Mouse (Mus musculus): ENCODE data around the gene Ctso.
A peak's percentile ranks its signal among the peaks of the same experiment; 100 is the strongest.

Ctso gene

GRCm38 (mm10) chr3:81932141-81933101, at the start of gene Ctso:
TSS of gene Ctso (plus strand) at chr3:81932601.
- peak; percentile 89 for DNase-seq (ENCODE audit: low spot score)

- DNase-seq (ENCODE audit: low spot score) = no peak
These were observed 48.5 kb upstream of the Ctso start for GRCm38 (mm10) chr3:81883916-81884315.

GRCm38 (mm10) chr3:81885566-81885965, 46.8 kb upstream of the Ctso start:
- no peak for DNase-seq (ENCODE audit: low spot score)

- no peak for DNase-seq (ENCODE audit: low spot score)
These were observed 43.3 kb upstream of the Ctso start for GRCm38 (mm10) chr3:81889137-81889536.

- no peak for DNase-seq (ENCODE audit: low spot score)
These were observed 21.9 kb upstream of the Ctso start for GRCm38 (mm10) chr3:81910286-81911036.

- peak; percentile 6 for DNase-seq (ENCODE audit: low spot score)
These were observed 16.2 kb upstream of the Ctso start for GRCm38 (mm10) chr3:81916030-81916686.

- no peak for DNase-seq (ENCODE audit: low spot score)
These were observed 15.0 kb upstream of the Ctso start for GRCm38 (mm10) chr3:81917354-81917935.

- DNase-seq (ENCODE audit: low spot score) = no peak
These were observed 14.2 kb upstream of the Ctso start for GRCm38 (mm10) chr3:81918215-81918614.

- DNase-seq (ENCODE audit: low spot score) = no peak
These were observed 12.7 kb upstream of the Ctso start for GRCm38 (mm10) chr3:81919681-81920080.

- DNase-seq (ENCODE audit: low spot score) = peak; percentile 59
These were observed 9.5 kb upstream of the Ctso start for GRCm38 (mm10) chr3:81922910-81923309.

GRCm38 (mm10) chr3:81924931-81925330, 7.5 kb upstream of the Ctso start:
- DNase-seq (ENCODE audit: low spot score) = peak; percentile 44

GRCm38 (mm10) chr3:81925856-81926255, 6.5 kb upstream of the Ctso start:
- no peak for DNase-seq (ENCODE audit: low spot score)

GRCm38 (mm10) chr3:81926764-81927325, 5.6 kb upstream of the Ctso start:
- DNase-seq (ENCODE audit: low spot score) = no peak

GRCm38 (mm10) chr3:81929073-81929472, 3.3 kb upstream of the Ctso start:
- DNase-seq (ENCODE audit: low spot score) = no peak

GRCm38 (mm10) chr3:81931695-81932094, 706 bp upstream of the Ctso start:
- DNase-seq (ENCODE audit: low spot score) = no peak

- DNase-seq (ENCODE audit: low spot score) = no peak
These were observed 947 bp downstream of the Ctso start for GRCm38 (mm10) chr3:81933348-81933747.

GRCm38 (mm10) chr3:81938924-81939323, 6.5 kb downstream of the Ctso start:
- peak; percentile 34 for DNase-seq (ENCODE audit: low spot score)

GRCm38 (mm10) chr3:81942341-81942740, 9.9 kb downstream of the Ctso start:
- DNase-seq (ENCODE audit: low spot score) = no peak

GRCm38 (mm10) chr3:81943097-81943496, 10.7 kb downstream of the Ctso start:
- no peak for DNase-seq (ENCODE audit: low spot score)

- no peak for DNase-seq (ENCODE audit: low spot score)
These were observed 12.5 kb downstream of the Ctso start for GRCm38 (mm10) chr3:81944851-81945393.

- DNase-seq (ENCODE audit: low spot score) = no peak
These were observed 16.6 kb downstream of the Ctso start for GRCm38 (mm10) chr3:81949048-81949447.
